Mouse (Mus musculus) liver (tissue): ENCODE results near the gene Mta1.

Experiments
- DNase-seq: peaks from one replicate; pipeline ENCODE4 v3.0.0-alpha.2; 2020; ENCODE audit warnings: mixed read lengths

The Mta1 gene

GRCm38 (mm10) chr12:113099470-113100237 lies 1.6 kb downstream of the Mta1 start:
- peak; percentile 28 for DNase-seq

GRCm38 (mm10) chr12:113100448-113101076 lies 2.5 kb downstream of the Mta1 start:
- DNase-seq: no peak

- no peak for DNase-seq
Observed at GRCm38 (mm10) chr12:113101251-113101960, 3.3 kb downstream of the Mta1 start.

- peak; percentile 76 for DNase-seq
Observed at GRCm38 (mm10) chr12:113102461-113102860, 4.4 kb downstream of the Mta1 start.

- peak; percentile 38 for DNase-seq
Observed at GRCm38 (mm10) chr12:113103846-113104451, 5.9 kb downstream of the Mta1 start.

- DNase-seq: no peak
Observed at GRCm38 (mm10) chr12:113106386-113106785, 8.3 kb downstream of the Mta1 start.

GRCm38 (mm10) chr12:113107431-113108124 lies 9.5 kb downstream of the Mta1 start:
- peak; percentile 82 for DNase-seq

GRCm38 (mm10) chr12:113108528-113109283 lies 10.6 kb downstream of the Mta1 start:
- no peak for DNase-seq

GRCm38 (mm10) chr12:113109801-113110200 lies 11.7 kb downstream of the Mta1 start:
- DNase-seq: no peak

- DNase-seq: no peak
Observed at GRCm38 (mm10) chr12:113114141-113114540, 16.1 kb downstream of the Mta1 start.

- no peak for DNase-seq
Observed at GRCm38 (mm10) chr12:113114856-113115538, 16.9 kb downstream of the Mta1 start.

GRCm38 (mm10) chr12:113119516-113120410 lies 21.7 kb downstream of the Mta1 start:
- peak; percentile 84 for DNase-seq

- DNase-seq: no peak
Observed at GRCm38 (mm10) chr12:113124726-113125125, 26.6 kb downstream of the Mta1 start.

GRCm38 (mm10) chr12:113130732-113131131 lies 32.7 kb downstream of the Mta1 start:
- no peak for DNase-seq

GRCm38 (mm10) chr12:113131601-113132000 lies 33.5 kb downstream of the Mta1 start:
- no peak for DNase-seq

GRCm38 (mm10) chr12:113132567-113132966 lies 34.5 kb downstream of the Mta1 start:
- DNase-seq: no peak

- DNase-seq: no peak
Observed at GRCm38 (mm10) chr12:113133260-113133659, 35.2 kb downstream of the Mta1 start.

- no peak for DNase-seq
Observed at GRCm38 (mm10) chr12:113133861-113134403, 35.9 kb downstream of the Mta1 start.

GRCm38 (mm10) chr12:113134502-113134901 lies 36.4 kb downstream of the Mta1 start:
- DNase-seq: no peak

- DNase-seq: no peak
Observed at GRCm38 (mm10) chr12:113135401-113135800, 37.3 kb downstream of the Mta1 start.
